Mouse (Mus musculus) layer of hippocampus, postnatal 14 days (tissue): ENCODE measurements around the gene Entpd2. TPM values are rescaled to one million over a fixed set of nuclear protein-coding genes. Genes with fewer than 3 reads are reported as not detected.
A peak's percentile ranks its signal among the peaks of the same experiment; 100 is the strongest.

ENCODE experiments used
- DNase-seq, 2 experiments: peaks; one replicate each; pipeline ENCODE4 v3.0.0; 2021 to 2022; ENCODE audit warnings: low spot score in 2 of 2, mixed read lengths in 1 of 2
- microRNA-seq, 2 experiments: library from miRNA; unstranded; fragments of <30 nt; microRNA quantifications; one replicate each; pipeline ENCODE4 v1.2.0; 2021
- total RNA-seq, 2 experiments: library from RNA; stranded (reverse); gene quantifications; 2 replicates each; pipeline ENCODE4 v1.2.3; 2021

The Entpd2 gene
- total RNA-seq, 2 experiments from 2014 or later: 22.3 to 23.4 TPM

DNA sequence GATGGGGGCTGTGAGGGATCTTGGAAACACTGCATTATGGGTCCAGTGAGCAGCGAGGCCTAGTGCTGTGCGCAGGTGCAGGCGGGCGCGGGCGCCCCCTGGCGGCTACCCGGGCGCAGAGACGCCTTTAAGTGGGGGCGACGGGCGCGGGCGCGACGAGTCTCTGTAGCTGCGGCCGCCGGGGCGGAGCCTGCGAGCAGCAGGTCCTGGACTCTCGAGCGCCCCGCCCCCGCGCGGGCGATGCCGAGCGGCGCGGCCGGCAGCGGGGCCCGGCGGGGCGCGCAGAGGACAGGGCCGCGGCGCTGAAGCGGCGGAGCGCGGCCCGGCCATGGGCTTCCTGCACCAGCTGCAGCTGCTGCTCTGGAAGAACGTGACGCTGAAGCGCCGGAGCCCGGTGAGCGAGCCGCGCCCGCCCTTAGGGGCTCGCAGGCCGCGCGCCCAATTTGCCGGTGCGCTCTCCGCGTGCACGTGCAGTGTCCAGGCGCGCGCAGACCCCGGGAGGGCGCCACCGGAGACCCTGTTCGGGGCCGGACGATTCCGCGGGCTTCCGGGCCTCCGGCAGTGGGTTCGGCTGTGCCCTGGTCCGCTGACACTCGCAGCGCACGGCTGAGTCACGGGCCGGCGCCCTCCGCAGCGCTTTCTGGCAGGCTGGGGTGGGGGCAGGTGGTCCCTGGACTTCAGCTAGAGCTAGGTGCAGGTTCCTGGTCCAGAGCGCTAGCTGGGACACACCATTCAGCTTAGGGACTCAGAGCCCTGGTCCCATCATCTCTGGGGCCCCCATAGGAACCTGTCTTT is 33.0 kb downstream of the Entpd2 start, which contains the start of gene Abca2:
TSS of gene Abca2 (plus strand) at position 262 of the 795 bp plus-strand sequence.
- DNase-seq: peak; percentile 94 to 95

DNA sequence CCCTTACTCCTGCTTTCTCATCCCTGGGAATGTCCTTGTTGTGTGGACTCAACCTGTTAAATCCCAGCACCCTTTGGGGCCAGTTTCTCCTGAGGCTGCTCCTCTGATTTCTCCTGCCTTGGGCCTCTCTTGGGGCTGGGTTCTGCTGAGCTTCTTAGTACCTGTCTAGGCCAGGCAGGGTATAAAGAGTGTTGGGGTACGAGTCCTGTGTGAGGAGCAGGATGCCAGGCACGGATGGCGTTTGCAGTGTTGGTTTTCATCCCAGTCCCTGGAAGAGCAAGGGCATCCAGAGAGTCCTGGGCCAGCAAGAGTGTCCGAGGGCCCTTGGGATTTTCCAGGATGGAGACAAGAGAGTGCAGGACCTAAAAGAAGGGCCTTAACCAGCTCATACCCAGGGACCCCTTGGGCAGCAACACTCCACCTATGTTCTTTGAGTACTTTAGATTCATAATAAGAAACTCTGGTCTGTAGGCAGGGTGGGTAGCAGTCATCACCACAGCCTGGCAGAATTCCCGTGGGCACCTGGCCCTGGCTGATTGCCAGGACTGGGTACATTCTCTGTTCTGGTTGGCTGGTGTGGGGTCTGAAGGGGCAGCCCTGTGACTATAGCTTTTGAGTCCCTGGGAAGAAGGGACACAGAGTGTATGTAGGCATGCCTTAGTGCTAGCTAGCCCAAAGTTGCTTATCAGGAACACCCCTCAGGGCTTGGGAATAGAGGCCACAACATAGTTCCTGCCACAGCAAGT is 33.9 kb downstream of the Entpd2 start:
- DNase-seq: no peak

DNA sequence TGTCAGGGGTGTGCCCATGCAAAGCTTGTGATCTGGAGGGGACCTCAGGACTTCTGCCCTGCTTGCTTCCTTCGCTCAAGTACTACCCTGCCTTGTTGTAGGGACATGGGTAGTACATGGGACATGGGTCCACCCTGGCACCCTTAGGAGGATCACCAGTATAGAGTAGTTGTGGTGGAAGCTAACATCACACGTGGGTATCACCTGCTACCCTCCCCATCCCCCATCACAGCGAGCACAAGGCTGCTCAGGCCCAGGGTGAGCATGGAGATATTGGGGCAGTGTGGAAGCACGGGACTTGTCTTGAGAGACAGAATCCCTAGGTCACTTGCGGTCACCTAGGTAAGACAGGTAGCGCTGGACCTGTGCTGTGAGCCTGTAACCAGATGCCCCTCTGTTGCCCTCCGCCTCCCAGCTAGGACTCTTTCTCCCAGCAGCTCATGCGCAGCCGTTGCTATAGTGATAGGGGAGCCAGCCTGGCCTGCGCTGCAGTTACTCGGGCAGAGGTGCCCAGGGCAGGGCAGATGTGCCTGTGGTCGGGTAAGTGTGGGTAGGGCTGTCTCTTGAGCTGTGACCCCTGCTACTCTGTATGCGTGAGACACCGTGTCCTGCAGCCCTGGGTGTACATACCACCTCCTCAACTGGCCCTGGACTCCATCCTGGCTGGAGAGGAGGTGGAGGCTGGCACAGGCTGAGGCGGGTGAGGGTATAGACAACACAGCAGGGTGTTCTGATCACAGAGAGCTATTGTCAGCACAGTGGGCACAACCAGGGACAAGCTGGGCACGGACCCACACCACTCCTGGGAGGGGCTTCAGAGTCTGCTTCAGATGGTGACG is 34.9 kb downstream of the Entpd2 start:
- peak in 1 of 2 experiments; percentile 23 for DNase-seq

DNA sequence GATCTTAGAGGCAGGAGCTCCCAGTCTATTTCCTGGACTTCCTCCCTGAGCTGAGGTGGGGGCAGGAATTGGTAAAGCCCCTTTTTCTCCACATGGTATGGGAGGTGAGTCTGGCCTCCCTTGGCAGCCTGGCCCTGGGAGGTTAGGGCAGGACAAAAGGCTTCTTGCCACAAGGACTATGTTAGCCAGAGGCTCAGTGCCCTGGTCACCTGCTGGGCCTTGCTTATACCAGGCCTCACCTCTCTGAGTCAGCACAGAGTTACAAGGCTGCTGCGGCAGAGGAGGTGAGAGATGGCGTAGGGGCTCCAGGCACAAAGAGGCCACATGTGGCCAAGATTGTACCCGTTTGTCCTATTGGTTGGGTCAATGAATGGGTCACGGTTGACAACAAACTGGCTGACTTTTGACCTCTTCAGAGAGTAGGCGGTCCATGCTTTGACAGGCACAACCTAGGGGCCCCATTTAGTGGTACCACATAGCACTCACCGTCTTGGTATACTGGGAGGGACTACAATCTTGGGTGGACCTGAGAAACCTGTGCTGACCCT is 35.7 kb downstream of the Entpd2 start:
- DNase-seq: no peak

DNA sequence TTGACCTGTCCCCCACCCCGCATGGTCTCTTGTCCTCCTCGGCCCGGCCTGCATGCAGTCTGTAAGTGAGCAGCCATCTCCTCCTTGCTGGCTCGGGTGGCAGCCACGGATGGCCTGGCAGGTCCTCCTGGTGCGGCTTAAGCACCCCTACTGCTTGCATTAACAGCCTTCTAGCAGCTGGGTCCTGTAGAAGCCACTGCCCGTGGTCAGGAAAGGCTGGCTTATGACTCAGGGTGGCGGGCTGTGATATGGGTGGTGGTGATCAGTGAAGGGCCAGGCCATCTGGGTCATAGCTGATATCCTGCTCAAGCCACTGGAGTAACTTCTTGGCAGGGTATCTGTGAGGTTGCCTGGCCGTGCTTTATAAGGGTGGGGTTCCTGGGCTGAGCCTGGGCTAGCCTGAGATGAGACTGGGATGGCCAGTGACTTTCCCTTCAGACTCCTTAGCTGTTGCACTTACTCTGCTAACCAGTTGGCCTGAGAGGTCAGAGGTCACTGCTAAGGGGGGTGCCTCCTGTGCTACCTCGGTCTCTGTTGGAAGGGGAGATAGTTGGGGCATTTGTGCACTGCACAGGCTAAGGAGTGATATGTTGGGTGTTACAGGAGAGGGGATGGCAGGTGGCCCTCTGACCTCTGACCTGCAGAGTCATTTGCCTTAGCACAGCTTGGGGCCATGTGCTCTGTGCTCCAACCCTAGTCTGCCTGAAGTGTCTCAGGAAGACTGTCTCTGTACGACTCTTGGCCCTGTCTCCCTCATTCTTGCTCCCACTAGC is 36.8 kb downstream of the Entpd2 start:
- DNase-seq: no peak

DNA sequence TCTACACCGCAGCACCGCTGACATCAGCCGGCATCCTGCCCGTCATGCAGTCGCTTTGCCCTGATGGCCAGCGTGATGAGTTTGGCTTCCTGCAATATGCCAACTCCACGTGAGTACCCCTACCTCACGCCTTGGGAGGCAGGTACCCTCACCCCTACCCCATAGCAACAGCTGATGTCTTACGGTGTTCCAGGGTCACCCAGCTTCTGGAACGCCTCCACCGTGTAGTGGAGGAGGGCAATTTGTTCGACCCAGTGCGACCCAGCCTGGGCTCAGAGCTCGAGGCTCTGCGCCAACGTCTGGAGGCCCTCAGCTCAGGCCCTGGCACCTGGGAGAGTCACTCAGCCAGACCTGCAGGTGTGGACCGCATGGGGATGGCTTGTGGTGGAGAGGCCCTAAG is 37.4 kb downstream of the Entpd2 start:
- DNase-seq: no peak

DNA sequence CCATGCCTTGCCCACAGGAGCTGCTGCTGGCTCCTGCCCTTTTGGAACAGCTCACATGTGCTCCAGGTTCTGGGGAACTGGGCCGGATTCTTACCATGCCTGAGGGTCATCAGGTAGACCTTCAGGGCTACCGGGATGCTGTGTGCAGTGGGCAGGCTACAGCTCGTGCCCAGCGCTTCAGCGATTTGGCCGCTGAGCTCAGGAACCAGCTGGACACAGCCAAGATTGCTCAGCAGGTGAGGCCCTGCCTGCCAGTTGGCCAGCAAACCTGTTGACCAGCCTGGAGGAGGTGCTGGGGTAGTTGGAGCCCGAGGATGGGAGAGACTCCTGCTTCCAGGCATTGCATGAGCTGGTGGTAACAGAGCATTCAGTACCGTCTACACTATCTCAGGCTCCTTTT is 38.6 kb downstream of the Entpd2 start:
- no peak for DNase-seq

DNA sequence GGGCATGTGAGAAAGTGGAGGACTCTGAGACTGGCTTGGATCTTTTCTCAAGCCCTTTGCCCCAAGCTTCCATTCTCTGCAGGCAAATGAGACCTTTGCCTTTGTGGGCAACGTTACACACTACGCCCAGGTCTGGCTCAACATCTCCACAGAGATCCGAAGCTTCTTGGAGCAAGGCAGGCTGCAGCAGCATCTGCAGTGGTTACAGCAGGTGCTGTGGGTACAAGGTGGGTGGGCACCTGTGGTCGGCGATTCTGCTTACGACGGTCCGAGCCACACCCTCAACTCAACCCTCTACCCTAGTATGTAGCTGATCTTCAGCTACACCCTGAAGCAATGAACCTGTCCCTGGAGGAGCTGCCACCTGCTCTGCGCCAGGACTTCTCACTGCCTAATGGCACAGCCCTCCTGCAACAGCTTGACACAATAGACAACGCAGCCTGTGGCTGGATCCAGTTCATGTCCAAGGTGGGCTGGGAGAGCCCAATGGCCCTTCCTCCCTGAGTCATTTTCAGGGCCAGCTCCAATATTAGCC is 40.7 kb downstream of the Entpd2 start:
- DNase-seq: no peak

DNA sequence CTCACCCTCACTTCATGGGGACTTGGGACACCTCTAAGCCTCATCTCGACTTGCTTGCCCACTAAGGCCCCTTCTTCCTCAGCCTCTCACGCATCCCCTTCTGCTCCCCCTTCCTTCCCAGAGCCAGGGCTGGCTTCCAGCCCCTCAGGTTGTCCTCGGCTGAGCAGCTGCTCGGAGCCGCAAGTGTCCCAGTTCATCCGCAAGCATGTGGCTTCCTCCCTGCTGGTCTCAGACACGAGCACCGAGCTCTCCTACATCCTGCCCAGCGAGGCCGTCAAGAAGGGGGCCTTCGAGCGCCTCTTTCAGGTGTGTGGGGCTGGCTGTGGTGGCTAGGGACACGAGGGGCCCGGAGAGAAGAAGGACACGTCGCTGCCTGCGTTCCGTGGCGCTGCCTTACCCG is 45.4 kb downstream of the Entpd2 start:
- DNase-seq: no peak

DNA sequence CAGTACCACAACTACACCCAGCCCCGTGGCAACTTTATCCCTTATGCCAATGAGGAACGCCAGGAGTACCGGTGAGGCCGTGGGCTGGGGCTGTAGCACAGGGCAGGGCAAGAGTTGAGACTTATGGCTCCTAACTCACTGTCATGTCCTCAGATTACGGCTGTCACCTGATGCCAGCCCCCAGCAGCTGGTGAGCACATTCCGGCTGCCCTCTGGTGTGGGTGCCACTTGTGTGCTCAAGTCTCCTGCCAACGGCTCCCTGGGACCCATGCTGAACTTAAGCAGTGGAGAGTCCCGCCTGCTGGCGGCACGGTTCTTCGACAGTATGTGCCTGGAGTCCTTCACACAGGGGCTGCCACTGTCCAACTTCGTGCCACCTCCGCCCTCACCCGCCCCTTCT is 47.0 kb downstream of the Entpd2 start:
- no peak for DNase-seq

Small RNAs within 50 kb of the gene (microRNA-seq; reads per million reads assigned to microRNA genes)
- 6.2 to 9.5 reads per million in 2 experiments for gene Mir3087

Other genes with a start within 250 kb of the Entpd2 start
- gene Nrarp, start 215.1 kb upstream of the Entpd2 start, total RNA-seq: 10 to 100 TPM; 38.1 to 49.8 TPM
- 1 to 10 TPM; 1.7 to 2.0 TPM for gene Tor4a, start 199.0 kb upstream of the Entpd2 start, total RNA-seq
- gene Nelfb, start 184.4 kb upstream of the Entpd2 start, total RNA-seq: 10 to 100 TPM; 50.7 to 51.7 TPM
- not detected for gene Stpg3, start 181.2 kb upstream of the Entpd2 start, total RNA-seq
- gene Fam166a, start 177.1 kb upstream of the Entpd2 start, total RNA-seq: not detected
- 100 to 1,000 TPM; 415 to 455 TPM for gene Tubb4b, start 171.2 kb upstream of the Entpd2 start, total RNA-seq
- gene Slc34a3, start 161.5 kb upstream of the Entpd2 start, total RNA-seq: not detected
- not detected for gene Rnf224, start 159.1 kb upstream of the Entpd2 start, total RNA-seq
- gene Rnf208, start 153.6 kb upstream of the Entpd2 start, total RNA-seq: 100 to 1,000 TPM; 195 to 202 TPM
- gene Cysrt1, start 153.4 kb upstream of the Entpd2 start, total RNA-seq: not detected
- 1 to 10 TPM; 3.6 to 3.7 TPM for gene AL732309.1, start 149.0 kb upstream of the Entpd2 start, total RNA-seq
- gene Tmem203, start 140.4 kb upstream of the Entpd2 start, total RNA-seq: 10 to 100 TPM; 34.3 to 38.0 TPM
- 10 to 100 TPM; 21.1 to 23.2 TPM for gene Tprn, start 133.3 kb upstream of the Entpd2 start, total RNA-seq
- 10 to 100 TPM; 69.1 to 70.1 TPM for gene Ssna1, start 123.4 kb upstream of the Entpd2 start, total RNA-seq
- 10 to 100 TPM; 66.6 to 72.1 TPM for gene Anapc2, start 123.4 kb upstream of the Entpd2 start, total RNA-seq
- gene Tmem210, start 107.7 kb upstream of the Entpd2 start, total RNA-seq: not detected
- gene Lrrc26, start 106.0 kb upstream of the Entpd2 start, total RNA-seq: not detected
- gene Grin1, start 76.7 kb upstream of the Entpd2 start, total RNA-seq: 100 to 1,000 TPM; 419 to 451 TPM
- gene Man1b1, start 63.5 kb upstream of the Entpd2 start, total RNA-seq: 10 to 100 TPM; 49.0 to 59.9 TPM
- gene Dpp7, start 39.5 kb upstream of the Entpd2 start, total RNA-seq: 10 to 100 TPM; 24.7 to 29.4 TPM
- gene Uap1l1, start 30.2 kb upstream of the Entpd2 start, total RNA-seq: 10 to 100 TPM in 1 of 2 experiments, 1 to 10 TPM in 1; 9.2 to 11.8 TPM
- gene Sapcd2, start 23.6 kb upstream of the Entpd2 start, total RNA-seq: 10 to 100 TPM; 11.9 to 15.3 TPM
- 100 to 1,000 TPM; 402 to 418 TPM for gene Npdc1, start 3.5 kb downstream of the Entpd2 start, total RNA-seq
- gene Fut7, start 27.4 kb downstream of the Entpd2 start, total RNA-seq: under 1 TPM; 0.31 to 0.81 TPM
- 100 to 1,000 TPM; 140 to 141 TPM for gene Abca2, start 32.8 kb downstream of the Entpd2 start, total RNA-seq
- under 1 TPM in 1 of 2 experiments, not detected in 1; 0.58 TPM for gene Clic3, start 61.0 kb downstream of the Entpd2 start, total RNA-seq
- gene Paxx, start 65.2 kb downstream of the Entpd2 start, total RNA-seq: 10 to 100 TPM; 52.1 to 57.7 TPM
- gene Ptgds, start 74.2 kb downstream of the Entpd2 start, total RNA-seq: 100 to 1,000 TPM; 234 to 420 TPM
- not detected for gene Lcn12, start 98.0 kb downstream of the Entpd2 start, total RNA-seq
- 100 to 1,000 TPM; 130 to 134 TPM for gene Fbxw5, start 104.9 kb downstream of the Entpd2 start, total RNA-seq
- 1 to 10 TPM; 1.5 to 1.7 TPM for gene C8g, start 105.8 kb downstream of the Entpd2 start, total RNA-seq
- gene Traf2, start 151.1 kb downstream of the Entpd2 start, total RNA-seq: 10 to 100 TPM in 1 of 2 experiments, 1 to 10 TPM in 1; 9.8 to 11.1 TPM
- gene Edf1, start 162.0 kb downstream of the Entpd2 start, total RNA-seq: 100 to 1,000 TPM; 214 to 226 TPM
- 1 to 10 TPM; 1.7 to 2.6 TPM for gene Mamdc4, start 179.0 kb downstream of the Entpd2 start, total RNA-seq
- 10 to 100 TPM; 81.2 to 83.8 TPM for gene Phpt1, start 179.3 kb downstream of the Entpd2 start, total RNA-seq
- 100 to 1,000 TPM in 1 of 2 experiments, 10 to 100 TPM in 1; 99.8 to 103 TPM for gene Ajm1, start 185.9 kb downstream of the Entpd2 start, total RNA-seq
- gene Rabl6, start 212.6 kb downstream of the Entpd2 start, total RNA-seq: 100 to 1,000 TPM; 105 to 107 TPM
- gene Ccdc183, start 221.8 kb downstream of the Entpd2 start, total RNA-seq: not detected
- gene Tmem141, start 226.1 kb downstream of the Entpd2 start, total RNA-seq: 10 to 100 TPM; 25.0 TPM
- gene Fcna, start 232.2 kb downstream of the Entpd2 start, total RNA-seq: 1 to 10 TPM; 1.0 to 1.4 TPM